Mouse (Mus musculus): Measurements from ENCODE around the gene C2cd3. TPM values are rescaled to one million over a fixed set of nuclear protein-coding genes. Genes with fewer than 3 reads are reported as not detected.

The C2cd3 gene
- total RNA-seq (2017): 14.5 to 39.8 TPM (median 23.7 TPM) in 3 replicates

GRCm38 (mm10) chr7:100371495-100372451 lies at the start of gene C2cd3, which contains the start of gene Ppme1:
C2cd3 (plus strand) TSS chr7:100372233.
Ppme1 (minus strand) TSS chr7:100372307.
- ATAC-seq (replicated peaks; ENCODE audit: insufficient number of reproducible peaks, low FRiP score, low TSS enrichment, poor library complexity, severe bottlenecking): peak; percentile 99

GRCm38 (mm10) chr7:100323721-100324120 lies 48.3 kb upstream of the C2cd3 start:
- no peak for ATAC-seq (replicated peaks; ENCODE audit: insufficient number of reproducible peaks, low FRiP score, low TSS enrichment, poor library complexity, severe bottlenecking)

GRCm38 (mm10) chr7:100325482-100325881 lies 46.6 kb upstream of the C2cd3 start:
- no peak for ATAC-seq (replicated peaks; ENCODE audit: insufficient number of reproducible peaks, low FRiP score, low TSS enrichment, poor library complexity, severe bottlenecking)

- ATAC-seq (replicated peaks; ENCODE audit: insufficient number of reproducible peaks, low FRiP score, low TSS enrichment, poor library complexity, severe bottlenecking): no peak
These were observed 44.5 kb upstream of the C2cd3 start for GRCm38 (mm10) chr7:100327514-100327913.

GRCm38 (mm10) chr7:100328636-100329035 lies 43.4 kb upstream of the C2cd3 start:
- no peak for ATAC-seq (replicated peaks; ENCODE audit: insufficient number of reproducible peaks, low FRiP score, low TSS enrichment, poor library complexity, severe bottlenecking)

GRCm38 (mm10) chr7:100331269-100331668 lies 40.8 kb upstream of the C2cd3 start:
- no peak for ATAC-seq (replicated peaks; ENCODE audit: insufficient number of reproducible peaks, low FRiP score, low TSS enrichment, poor library complexity, severe bottlenecking)

- no peak for ATAC-seq (replicated peaks; ENCODE audit: insufficient number of reproducible peaks, low FRiP score, low TSS enrichment, poor library complexity, severe bottlenecking)
These were observed 36.1 kb upstream of the C2cd3 start for GRCm38 (mm10) chr7:100335921-100336320.

- no peak for ATAC-seq (replicated peaks; ENCODE audit: insufficient number of reproducible peaks, low FRiP score, low TSS enrichment, poor library complexity, severe bottlenecking)
These were observed 17.0 kb upstream of the C2cd3 start for GRCm38 (mm10) chr7:100354984-100355383.

- no peak for ATAC-seq (replicated peaks; ENCODE audit: insufficient number of reproducible peaks, low FRiP score, low TSS enrichment, poor library complexity, severe bottlenecking)
These were observed 15.7 kb upstream of the C2cd3 start for GRCm38 (mm10) chr7:100356324-100356723.

- ATAC-seq (replicated peaks; ENCODE audit: insufficient number of reproducible peaks, low FRiP score, low TSS enrichment, poor library complexity, severe bottlenecking): no peak
These were observed 15.3 kb upstream of the C2cd3 start for GRCm38 (mm10) chr7:100356768-100357167.

GRCm38 (mm10) chr7:100357856-100358255 lies 14.2 kb upstream of the C2cd3 start:
- no peak for ATAC-seq (replicated peaks; ENCODE audit: insufficient number of reproducible peaks, low FRiP score, low TSS enrichment, poor library complexity, severe bottlenecking)

- no peak for ATAC-seq (replicated peaks; ENCODE audit: insufficient number of reproducible peaks, low FRiP score, low TSS enrichment, poor library complexity, severe bottlenecking)
These were observed 8.9 kb upstream of the C2cd3 start for GRCm38 (mm10) chr7:100363162-100363561.

GRCm38 (mm10) chr7:100364888-100365287 lies 7.1 kb upstream of the C2cd3 start:
- no peak for ATAC-seq (replicated peaks; ENCODE audit: insufficient number of reproducible peaks, low FRiP score, low TSS enrichment, poor library complexity, severe bottlenecking)

GRCm38 (mm10) chr7:100372452-100372980 lies 483 bp downstream of the C2cd3 start:
- no peak for ATAC-seq (replicated peaks; ENCODE audit: insufficient number of reproducible peaks, low FRiP score, low TSS enrichment, poor library complexity, severe bottlenecking)

- no peak for ATAC-seq (replicated peaks; ENCODE audit: insufficient number of reproducible peaks, low FRiP score, low TSS enrichment, poor library complexity, severe bottlenecking)
These were observed 6.2 kb downstream of the C2cd3 start for GRCm38 (mm10) chr7:100378257-100378656.

- ATAC-seq (replicated peaks; ENCODE audit: insufficient number of reproducible peaks, low FRiP score, low TSS enrichment, poor library complexity, severe bottlenecking): no peak
These were observed 9.1 kb downstream of the C2cd3 start for GRCm38 (mm10) chr7:100381161-100381560.

- no peak for ATAC-seq (replicated peaks; ENCODE audit: insufficient number of reproducible peaks, low FRiP score, low TSS enrichment, poor library complexity, severe bottlenecking)
These were observed 11.2 kb downstream of the C2cd3 start for GRCm38 (mm10) chr7:100383207-100383606.

- ATAC-seq (replicated peaks; ENCODE audit: insufficient number of reproducible peaks, low FRiP score, low TSS enrichment, poor library complexity, severe bottlenecking): no peak
These were observed 16.1 kb downstream of the C2cd3 start for GRCm38 (mm10) chr7:100388174-100388573.

GRCm38 (mm10) chr7:100390166-100390565 lies 18.1 kb downstream of the C2cd3 start:
- ATAC-seq (replicated peaks; ENCODE audit: insufficient number of reproducible peaks, low FRiP score, low TSS enrichment, poor library complexity, severe bottlenecking): no peak

- no peak for ATAC-seq (replicated peaks; ENCODE audit: insufficient number of reproducible peaks, low FRiP score, low TSS enrichment, poor library complexity, severe bottlenecking)
These were observed 20.2 kb downstream of the C2cd3 start for GRCm38 (mm10) chr7:100392265-100392664.
